Mouse (Mus musculus) brown adipose tissue, adult 24 weeks (tissue): Measurements from ENCODE around the gene Mepce. TPM values are rescaled to one million over a fixed set of nuclear protein-coding genes. Genes with fewer than 3 reads are reported as not detected.
A peak's percentile ranks its signal among the peaks of the same experiment; 100 is the strongest.

ENCODE experiments used
- H3K27ac ChIP-seq: fragments of 200-500 bp; replicated peaks from 2 replicates; pipeline ENCODE4 v1.5.1; 2012; ENCODE audit warnings: low read depth, mild to moderate bottlenecking, low read length
- H3K4me1 ChIP-seq: fragments of 200-500 bp; 2 replicates; pipeline ENCODE4 v1.6.1; 2012; ENCODE audit warnings: low read length, mixed read lengths; ENCODE audit not compliant: control insufficient read depth, insufficient read depth, insufficient read length
- H3K4me3 ChIP-seq: fragments of 200-500 bp; 2 replicates; pipeline ENCODE4 v1.5.1; 2012; ENCODE audit warnings: low read depth, mild to moderate bottlenecking, low read length, moderate library complexity; ENCODE audit not compliant: insufficient read depth
- polyA plus RNA-seq: library from polyadenylated mRNA; stranded (reverse); fragments of >200 nt; gene quantifications from 2 replicates; pipeline ENCODE4 v1.2.4, GENCODE M21; 2012; ENCODE audit not compliant: missing spikeins, insufficient read depth, insufficient read length

The Mepce gene
- polyA plus RNA-seq, 1 experiment: 14.3 TPM

- Histone ChIP-seq H3K4me1 (peaks cover 17% of the 10 kb centered on the region), H3K27ac (no peak overlapping the region), H3K4me3 (no peak overlapping the region)
These were observed 5.8 kb downstream of the Mepce start for GRCm38 (mm10) chr5:137781661-137782060.

DNA sequence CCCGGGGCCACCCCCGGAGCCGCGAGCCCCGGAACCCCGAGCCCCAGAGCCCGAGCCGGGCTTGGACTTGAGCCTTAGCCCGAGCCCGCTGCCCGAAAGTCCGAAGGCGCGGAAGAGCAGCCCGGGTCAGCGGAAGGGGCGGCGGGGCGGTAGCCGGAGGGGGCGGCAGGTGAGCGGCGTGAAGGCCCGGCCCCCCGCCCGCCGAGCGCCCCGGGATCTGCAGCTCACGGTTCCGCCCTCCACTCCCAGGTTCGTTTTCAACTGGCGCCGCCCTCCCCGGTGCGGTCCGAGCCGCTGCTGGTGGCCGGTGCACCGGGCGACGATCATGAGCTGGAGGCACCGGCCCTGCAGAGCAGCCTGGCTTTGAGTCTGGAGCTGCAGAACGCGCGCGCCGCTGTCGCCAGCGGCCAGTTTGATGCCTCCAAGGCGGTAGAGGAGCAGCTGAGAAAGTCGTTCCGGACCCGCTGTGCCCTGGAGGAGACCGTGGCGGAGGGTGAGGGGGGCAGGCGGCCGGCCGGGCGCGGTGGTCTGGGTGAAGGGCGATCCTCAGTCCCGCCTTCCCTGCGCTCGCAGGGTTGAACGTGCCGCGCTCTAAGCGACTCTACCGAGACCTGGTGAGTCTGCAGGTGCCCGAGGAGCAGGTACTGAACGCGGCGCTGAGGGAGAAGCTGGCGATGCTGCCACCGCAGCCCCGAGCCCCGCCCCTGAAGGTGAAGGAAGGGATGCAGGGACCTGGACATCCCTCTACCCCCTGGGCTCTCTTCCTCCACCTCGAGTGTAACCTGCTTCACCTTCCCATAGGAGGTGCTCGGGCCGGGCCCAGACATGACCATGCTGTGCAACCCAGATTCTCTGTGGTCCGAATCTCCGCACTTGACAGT lies 8.2 kb downstream of the Mepce start:
- Histone ChIP-seq H3K27ac (0 out of 2 replicates have a peak overlapping the region, but pooled peaks have one; percentile 33), H3K4me3 (peak overlapping the region; percentile 77), H3K4me1 (peaks cover 7% of the 10 kb centered on the region; the same call in 1 of the 2 replicates)

- Histone ChIP-seq H3K4me3 (peak within 1 kb of the TSS; percentile 77), H3K4me1 (0 out of 2 replicates have a peak, but pooled peaks cover 5% of the 10 kb centered on the region), H3K27ac (peak within 1 kb of the TSS; percentile 33; the same call in 1 of the 2 replicates)
These were observed 8.8 kb downstream of the Mepce start, which contains the start of gene Ppp1r35 for GRCm38 (mm10) chr5:137778635-137779034. Gene Ppp1r35, plus strand, starts transcription at chr5:137778849.

GRCm38 (mm10) chr5:137777267-137777845 lies 10.1 kb downstream of the Mepce start:
- 0 out of 2 replicates have a peak, but pooled peaks cover 4% of the 10 kb centered on the region for H3K4me1 ChIP-seq
- no peak overlapping the region for H3K4me3 ChIP-seq
- H3K27ac ChIP-seq: no peak overlapping the region

DNA sequence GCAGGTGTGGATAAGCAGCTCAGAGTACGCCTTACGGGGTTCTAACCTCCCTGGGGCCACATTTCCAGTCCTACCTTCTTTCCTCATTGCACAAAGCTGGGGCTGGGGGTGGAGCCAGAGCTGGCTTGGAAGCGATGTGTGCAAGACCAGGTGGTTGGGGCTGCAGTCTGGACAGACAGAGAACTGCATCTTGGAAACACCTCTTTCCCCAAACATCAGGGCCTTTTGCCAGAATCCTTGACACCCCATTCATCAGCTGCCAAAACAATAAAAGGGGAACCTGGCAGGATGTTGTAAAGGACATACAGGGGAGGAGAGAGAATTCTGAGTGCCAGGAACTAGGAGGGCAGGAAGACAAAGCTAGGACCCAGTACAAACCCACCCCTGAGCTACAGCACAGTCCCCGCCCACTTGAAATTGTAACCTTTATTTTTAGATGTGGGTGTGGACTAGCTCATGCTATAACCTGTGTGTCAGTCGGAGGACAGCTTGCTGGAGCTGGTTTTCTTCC lies 11.0 kb downstream of the Mepce start:
- Histone ChIP-seq H3K4me3 (no peak overlapping the region), H3K27ac (no peak overlapping the region), H3K4me1 (0 out of 2 replicates have a peak, but pooled peaks cover 4% of the 10 kb centered on the region)

GRCm38 (mm10) chr5:137775587-137776290 lies 11.7 kb downstream of the Mepce start:
- 0 out of 2 replicates have a peak, but pooled peaks cover 4% of the 10 kb centered on the region for H3K4me1 ChIP-seq
- no peak overlapping the region for H3K4me3 ChIP-seq
- H3K27ac ChIP-seq: no peak overlapping the region

GRCm38 (mm10) chr5:137772755-137773154 lies 14.7 kb downstream of the Mepce start:
- no peak overlapping the region for H3K27ac ChIP-seq
- H3K4me1 ChIP-seq: no peaks in the 10 kb centered on the region
- no peak overlapping the region for H3K4me3 ChIP-seq

- H3K4me3 ChIP-seq: no peak overlapping the region
- no peak overlapping the region for H3K27ac ChIP-seq
- no peaks in the 10 kb centered on the region for H3K4me1 ChIP-seq
These were observed 16.7 kb downstream of the Mepce start for GRCm38 (mm10) chr5:137770709-137771108.

DNA sequence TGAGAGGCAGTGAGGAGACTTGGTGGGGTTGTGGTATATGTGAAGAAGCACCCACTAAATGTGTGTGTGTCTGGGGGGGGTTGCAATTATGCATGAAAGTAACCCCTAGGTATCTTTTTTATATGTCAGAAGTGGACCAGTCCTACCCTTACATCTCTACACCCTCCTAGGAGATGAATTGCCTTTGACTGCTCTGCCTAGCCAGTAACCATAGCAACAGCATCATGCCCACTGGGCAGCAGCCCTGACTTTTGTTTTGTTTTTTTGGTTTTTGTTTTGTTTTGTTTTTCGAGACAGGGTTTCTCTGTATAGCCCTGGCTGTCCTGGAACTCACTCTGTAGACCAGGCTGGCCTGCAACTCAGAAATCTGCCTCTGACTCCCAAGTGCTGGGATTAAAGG lies 19.0 kb downstream of the Mepce start:
- no peak overlapping the region for H3K27ac ChIP-seq
- H3K4me3 ChIP-seq: no peak overlapping the region
- H3K4me1 ChIP-seq: no peaks in the 10 kb centered on the region

GRCm38 (mm10) chr5:137766270-137766669 lies 21.2 kb downstream of the Mepce start:
- Histone ChIP-seq H3K27ac (no peak overlapping the region), H3K4me1 (no peaks in the 10 kb centered on the region), H3K4me3 (no peak overlapping the region)

DNA sequence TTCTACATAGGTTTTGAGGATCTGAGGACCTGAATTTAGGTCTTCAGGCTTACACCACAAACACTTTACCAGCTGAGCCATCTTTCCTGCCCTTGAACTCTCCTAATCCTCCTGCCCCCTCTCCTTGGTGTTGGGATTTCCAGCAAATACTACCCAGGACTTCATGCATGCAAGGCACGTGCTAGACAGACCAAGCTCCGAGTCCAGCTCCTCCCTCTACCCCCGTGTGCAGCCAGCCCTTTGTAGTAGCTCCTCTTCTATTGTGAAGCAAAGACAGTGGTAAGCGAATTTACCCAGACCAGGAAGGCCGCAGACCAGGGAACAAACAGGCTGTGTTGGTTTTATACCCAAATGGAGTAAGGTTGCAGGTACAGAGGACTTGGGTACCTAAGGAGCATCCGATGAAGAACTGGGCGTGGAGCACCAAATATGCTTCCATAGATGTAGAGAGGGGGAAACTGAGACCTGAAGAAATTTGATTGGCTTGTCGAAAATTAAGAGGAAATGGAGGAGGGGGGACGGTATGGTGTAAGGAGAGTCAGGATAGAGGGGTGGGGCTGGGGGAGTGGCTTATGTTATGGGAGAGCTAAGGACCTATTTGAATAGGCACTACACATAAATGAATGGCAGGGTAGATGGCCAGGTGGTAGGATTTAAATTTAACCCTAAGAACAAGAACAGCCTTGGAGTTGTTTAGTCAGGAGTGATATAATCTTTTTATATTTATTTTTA lies 22.7 kb downstream of the Mepce start:
- Histone ChIP-seq H3K4me1 (peaks cover 2% of the 10 kb centered on the region; the same call in 1 of the 2 replicates), H3K27ac (no peak overlapping the region), H3K4me3 (no peak overlapping the region)

DNA sequence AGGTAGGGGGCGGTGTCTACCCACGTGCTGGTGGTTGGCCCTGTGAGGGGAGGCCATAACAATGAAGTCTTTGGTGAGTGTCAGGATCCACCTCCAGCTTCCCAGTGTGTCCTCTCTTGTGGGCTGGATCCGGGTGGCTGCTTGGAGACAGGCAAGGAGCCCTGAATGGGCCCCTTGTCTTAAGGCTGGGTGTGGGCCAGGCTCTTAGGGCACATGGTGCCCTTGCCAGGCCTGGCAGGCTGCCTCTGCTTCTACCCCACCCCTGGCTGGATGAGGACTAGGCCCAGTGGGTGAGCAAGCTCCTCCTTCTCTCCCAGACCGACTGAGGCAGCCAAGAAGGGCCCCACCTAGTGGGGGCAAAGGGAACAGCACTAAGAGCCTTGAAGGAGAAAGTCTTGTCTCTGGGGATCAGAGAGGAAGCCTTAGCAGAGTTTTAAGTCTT lies 27.5 kb downstream of the Mepce start:
- Histone ChIP-seq H3K4me1 (peaks cover 12% of the 10 kb centered on the region; the same call in 1 of the 2 replicates), H3K4me3 (no peak overlapping the region), H3K27ac (no peak overlapping the region; the same call in 1 of the 2 replicates)

DNA sequence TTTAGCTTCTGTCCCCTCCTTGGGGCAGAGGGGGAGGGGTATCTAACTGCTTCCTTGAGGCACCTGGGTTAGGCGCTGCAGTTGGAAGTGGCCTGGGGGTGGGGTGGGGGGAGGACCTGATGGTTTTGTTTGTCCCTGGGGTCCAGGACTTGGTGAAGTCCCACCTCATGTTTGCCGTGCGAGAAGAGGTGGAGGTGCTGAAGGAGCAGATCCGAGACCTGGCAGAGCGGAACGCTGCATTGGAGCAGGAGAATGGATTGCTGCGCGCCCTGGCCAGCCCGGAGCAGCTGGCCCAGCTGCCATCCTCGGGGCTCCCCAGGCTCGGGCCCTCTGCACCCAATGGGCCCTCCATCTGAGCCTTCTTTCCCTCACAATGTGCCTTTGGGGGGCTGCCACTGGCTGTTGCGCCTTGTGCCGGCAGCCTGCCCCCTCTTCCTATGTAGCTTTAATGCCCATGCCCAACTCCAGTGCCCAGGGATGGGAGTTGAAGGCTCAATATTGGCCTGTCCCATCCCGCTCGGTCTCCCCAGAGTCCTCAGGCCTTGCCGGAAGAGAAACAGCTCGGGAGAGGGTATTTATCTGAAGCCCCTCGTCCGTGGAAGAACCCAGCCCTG lies 28.4 kb downstream of the Mepce start:
- no peak overlapping the region for H3K27ac ChIP-seq
- no peak overlapping the region for H3K4me3 ChIP-seq
- peaks cover 12% of the 10 kb centered on the region; the same call in 1 of the 2 replicates for H3K4me1 ChIP-seq

DNA sequence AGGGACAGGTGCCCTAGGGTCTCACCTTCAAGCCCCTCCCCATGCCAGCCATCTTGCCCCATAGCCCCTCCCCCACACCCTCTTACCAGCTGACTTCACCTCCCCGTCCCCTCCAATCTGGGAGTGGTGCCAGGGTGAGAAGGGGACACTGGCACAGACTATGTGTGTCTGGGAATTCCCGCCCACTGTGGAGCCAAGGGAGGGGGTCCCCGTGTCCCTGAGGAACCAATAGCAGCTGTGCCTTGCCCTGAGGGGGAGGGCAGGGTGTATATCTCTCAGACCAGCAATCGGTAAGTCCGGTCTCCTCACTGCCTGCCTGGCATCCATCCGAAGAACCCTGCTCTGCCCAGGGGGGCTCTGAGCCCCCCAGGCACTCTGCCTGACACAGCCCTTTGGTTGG lies 29.6 kb downstream of the Mepce start:
- Histone ChIP-seq H3K4me1 (peaks cover 12% of the 10 kb centered on the region; the same call in 1 of the 2 replicates), H3K4me3 (no peak overlapping the region), H3K27ac (no peak overlapping the region)
